Mouse (Mus musculus): ENCODE data around the gene Insr.
"Not testable (repeated sequence)": the region's sequence is repeated elsewhere in the genome, so short reads cannot be mapped to it uniquely, and the experiment has no call there.

The Insr gene

GRCm38 (mm10) chr8:3191006-3191405, 88.4 kb downstream of the Insr start:
- DNase-seq (ENCODE audit: low read depth) = no peak

- DNase-seq (ENCODE audit: low read depth) = no peak
Measured at GRCm38 (mm10) chr8:3187456-3187855, 92.0 kb downstream of the Insr start.

GRCm38 (mm10) chr8:3179930-3180329, 99.5 kb downstream of the Insr start:
- DNase-seq (ENCODE audit: low read depth) = peak; percentile 57

GRCm38 (mm10) chr8:3177440-3177839, 102.0 kb downstream of the Insr start:
- no peak for DNase-seq (ENCODE audit: low read depth)

- no peak for DNase-seq (ENCODE audit: low read depth)
Measured at GRCm38 (mm10) chr8:3172246-3172645, 107.2 kb downstream of the Insr start.

- DNase-seq (ENCODE audit: low read depth) = peak; percentile 40
Measured at GRCm38 (mm10) chr8:3146506-3146905, 132.9 kb downstream of the Insr start.

GRCm38 (mm10) chr8:3100416-3100815, 179.0 kb downstream of the Insr start:
- not testable (repeated sequence) for DNase-seq (ENCODE audit: low read depth)
